Mouse (Mus musculus) embryonic facial prominence, embryonic 13.5 days (tissue): ENCODE measurements around the gene Itgb2l. TPM values are rescaled to one million over a fixed set of nuclear protein-coding genes. Genes with fewer than 3 reads are reported as not detected.
"Not testable (repeated sequence)": the region's sequence is repeated elsewhere in the genome, so short reads cannot be mapped to it uniquely, and the experiment has no call there.

ENCODE experiments used
- ATAC-seq: fragments of 200-750 bp; cut with Nextera tagmentation; 2 replicates; pipeline ENCODE4 v1.8.0; 2017; ENCODE audit warnings: low read depth; ENCODE audit not compliant: insufficient number of reproducible peaks, insufficient read depth, low FRiP score, low TSS enrichment
- H3K27ac ChIP-seq: fragments of 300-500 bp; sonication (generic); 2 replicates; pipeline ENCODE4 v1.5.1; 2015; ENCODE audit warnings: moderate library complexity, mild to moderate bottlenecking, inconsistent platforms
- H3K27me3 ChIP-seq: fragments of 300-500 bp; sonication (generic); 2 replicates; pipeline ENCODE4 v1.6.1; 2015; ENCODE audit warnings: mild to moderate bottlenecking, inconsistent platforms
- H3K36me3 ChIP-seq: fragments of 300-500 bp; sonication (generic); 2 replicates; pipeline ENCODE4 v1.6.1; 2015; ENCODE audit warnings: mild to moderate bottlenecking, inconsistent platforms
- H3K4me1 ChIP-seq: fragments of 300-500 bp; sonication (generic); 2 replicates; pipeline ENCODE4 v1.6.1; 2015; ENCODE audit warnings: inconsistent platforms
- H3K4me2 ChIP-seq: fragments of 300-500 bp; sonication (generic); 2 replicates; pipeline ENCODE4 v1.6.1; 2015; ENCODE audit warnings: moderate library complexity, mild to moderate bottlenecking, inconsistent platforms
- H3K4me3 ChIP-seq: fragments of 300-500 bp; sonication (generic); 2 replicates; pipeline ENCODE4 v1.5.1; 2015; ENCODE audit warnings: mild to moderate bottlenecking, inconsistent platforms
- H3K9ac ChIP-seq: fragments of 300-500 bp; sonication (generic); 2 replicates; pipeline ENCODE4 v1.6.1; 2015; ENCODE audit warnings: mild to moderate bottlenecking, inconsistent platforms
- H3K9me3 ChIP-seq: fragments of 300-500 bp; sonication (generic); 2 replicates; pipeline ENCODE4 v1.6.1; 2016; ENCODE audit warnings: inconsistent platforms
- WGBS: fragments of 180-500 bp; shearing (Covaris S2); methylation state at CpG from one replicate; pipeline ENCODE4 v1.1.7; 2015; ENCODE audit warnings: mixed read lengths; 5-methylcytosine and 5-hydroxymethylcytosine counted together
- polyA plus RNA-seq: library from polyadenylated mRNA; unstranded; fragments of >200 nt; fragmentation: Nextera tagmentation; extraction: Ambion mirVana; gene quantifications from 2 replicates; pipeline ENCODE4 v1.2.1, GENCODE M21; 2015

Itgb2l gene
- polyA plus RNA-seq, 1 experiment from 2014 or later, result not detected

DNA sequence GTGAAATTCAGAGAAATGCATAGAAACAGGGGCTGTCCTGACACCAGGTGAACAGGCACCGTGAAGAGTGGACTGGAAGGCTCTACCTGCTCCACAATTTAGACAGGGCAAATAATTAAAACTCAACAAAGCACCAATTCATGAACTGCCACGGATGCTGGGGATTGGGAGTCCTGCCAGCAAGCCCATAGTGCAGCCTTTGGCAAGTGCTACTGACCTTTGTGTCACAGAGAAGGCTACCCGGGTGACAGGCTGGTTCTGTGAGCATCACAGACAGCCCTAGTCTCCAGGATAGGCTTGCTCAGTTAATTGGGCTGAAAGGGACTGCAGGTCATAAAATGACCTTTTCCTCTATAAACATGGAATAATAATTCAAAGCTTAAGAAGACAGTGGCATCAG lies 17.4 kb upstream of the Itgb2l start:
- no peak overlapping the region for H3K27ac ChIP-seq
- H3K4me2 ChIP-seq, result no peak overlapping the region
- ATAC-seq, result no peak
- no peaks in the 10 kb centered on the region for H3K4me1 ChIP-seq
- no peaks in the 10 kb centered on the region for H3K9me3 ChIP-seq
- H3K4me3 ChIP-seq, result no peak overlapping the region
- WGBS, result 48% methylated on average over 3 of the region's 3 CpGs
- H3K36me3 ChIP-seq, result no peaks in the 10 kb centered on the region
- H3K27me3 ChIP-seq, result peaks cover 8% of the 10 kb centered on the region; the same call in 1 of the 2 replicates
- no peak overlapping the region for H3K9ac ChIP-seq

DNA sequence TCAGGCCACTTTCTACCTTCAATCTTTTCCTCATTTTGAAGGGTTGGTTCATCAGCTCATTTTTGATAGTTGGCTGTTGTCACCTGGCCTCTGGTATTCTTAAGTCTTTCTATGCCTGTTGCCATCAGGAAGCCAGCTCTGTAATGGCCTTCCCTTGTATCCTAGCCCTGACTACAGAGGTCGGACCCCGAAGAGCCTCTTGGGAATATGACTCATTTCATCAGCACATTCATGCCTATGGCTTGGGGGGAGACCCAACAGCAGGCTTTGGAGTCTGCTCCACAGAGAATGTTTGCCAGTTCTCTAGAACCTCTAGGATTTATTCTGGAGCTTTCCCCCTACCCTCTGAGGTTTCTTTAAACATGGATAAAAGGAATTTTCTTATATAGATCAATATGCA lies 15.9 kb upstream of the Itgb2l start:
- no peak overlapping the region for H3K4me2 ChIP-seq

GRCm38 (mm10) chr16:96457612-96458011 lies 14.2 kb upstream of the Itgb2l start:
- H3K9me3 ChIP-seq, result no peaks in the 10 kb centered on the region
- H3K4me1 ChIP-seq, result 0 out of 2 replicates have a peak, but pooled peaks cover under 1% of the 10 kb centered on the region
- 82% methylated on average over 5 of the region's 5 CpGs for WGBS
- no peak overlapping the region for H3K9ac ChIP-seq
- H3K4me3 ChIP-seq, result no peak overlapping the region
- ATAC-seq, result no peak
- H3K4me2 ChIP-seq, result no peak overlapping the region
- no peak overlapping the region for H3K27ac ChIP-seq
- no peaks in the 10 kb centered on the region for H3K36me3 ChIP-seq
- no peaks in the 10 kb centered on the region; the same call in 1 of the 2 replicates for H3K27me3 ChIP-seq

More for the DNA sequence above, 15.9 kb upstream of the Itgb2l start:
- no peak overlapping the region for H3K9ac ChIP-seq
- no peaks in the 10 kb centered on the region for H3K4me1 ChIP-seq
- no peak overlapping the region for H3K4me3 ChIP-seq
- no peak overlapping the region for H3K27ac ChIP-seq
- H3K36me3 ChIP-seq, result no peaks in the 10 kb centered on the region
- 83% methylated on average over 2 of the region's 2 CpGs for WGBS
- ATAC-seq, result no peak
- H3K27me3 ChIP-seq, result no peaks in the 10 kb centered on the region; the same call in 1 of the 2 replicates
- H3K9me3 ChIP-seq, result no peaks in the 10 kb centered on the region

GRCm38 (mm10) chr16:96454086-96454485 lies 10.7 kb upstream of the Itgb2l start:
- Histone ChIP-seq H3K27me3 (no peaks in the 10 kb centered on the region), H3K4me3 (no peak overlapping the region), H3K27ac (no peak overlapping the region), H3K4me1 (0 out of 2 replicates have a peak, but pooled peaks cover 3% of the 10 kb centered on the region), H3K9ac (no peak overlapping the region), H3K36me3 (no peaks in the 10 kb centered on the region), H3K4me2 (no peak overlapping the region), H3K9me3 (no peaks in the 10 kb centered on the region)
- ATAC-seq, result no peak

DNA sequence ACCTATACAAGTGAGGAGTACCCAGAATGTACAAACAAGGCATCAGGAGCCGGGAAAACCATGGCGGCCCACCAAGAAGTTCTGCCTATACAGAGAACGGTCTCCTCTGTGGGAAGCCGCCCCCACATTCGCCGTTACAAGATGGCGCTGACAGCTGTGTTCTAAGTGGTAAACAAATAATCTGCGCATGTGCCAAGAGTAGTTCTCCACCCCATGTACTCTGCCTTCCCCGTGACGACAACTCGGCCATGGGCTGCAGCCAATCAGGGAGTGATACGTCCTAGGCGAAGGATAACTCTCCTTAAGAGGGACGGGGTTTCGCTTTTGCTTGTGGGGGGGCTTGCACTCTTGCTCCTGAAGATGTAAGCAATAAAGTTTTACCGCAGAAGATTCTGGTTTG lies 7.5 kb upstream of the Itgb2l start:
- H3K27me3 ChIP-seq, ATAC-seq, H3K36me3 ChIP-seq, H3K9ac ChIP-seq, H3K4me2 ChIP-seq, H3K27ac ChIP-seq, H3K4me1 ChIP-seq, H3K4me3 ChIP-seq, H3K9me3 ChIP-seq: not testable (repeated sequence)
- 97% methylated on average over 16 of the region's 16 CpGs for WGBS

- no peak overlapping the region for H3K4me2 ChIP-seq
- no peaks in the 10 kb centered on the region for H3K27me3 ChIP-seq
- H3K4me3 ChIP-seq, result no peak overlapping the region
- 85% methylated on average over 3 of the region's 3 CpGs for WGBS
- peaks cover 13% of the 10 kb centered on the region for H3K4me1 ChIP-seq
- H3K9ac ChIP-seq, result no peak overlapping the region
- no peaks in the 10 kb centered on the region for H3K36me3 ChIP-seq
- no peak for ATAC-seq
- no peaks in the 10 kb centered on the region for H3K9me3 ChIP-seq
- no peak overlapping the region for H3K27ac ChIP-seq
Measured at GRCm38 (mm10) chr16:96441826-96442225, 1.6 kb downstream of the Itgb2l start.

DNA sequence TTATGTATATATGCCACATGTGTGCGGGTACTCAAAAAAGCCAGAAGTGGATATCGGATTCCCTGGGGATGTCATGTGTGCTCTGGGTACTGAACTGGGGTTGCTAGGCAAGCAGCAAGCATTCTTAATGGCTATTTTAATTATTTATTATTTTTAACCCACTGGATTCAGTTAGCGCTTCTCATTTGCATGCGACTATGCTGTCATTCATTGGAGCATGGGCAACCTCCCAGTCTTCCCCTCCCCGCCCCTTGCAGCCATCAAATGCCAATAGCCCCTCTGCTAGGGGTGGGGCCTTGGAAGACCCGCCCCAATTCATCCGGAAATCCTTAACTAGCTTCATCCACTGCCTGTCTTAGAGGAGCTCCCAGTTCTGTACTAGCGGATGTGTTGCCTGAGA lies 2.5 kb downstream of the Itgb2l start:
- H3K9ac ChIP-seq, result no peak overlapping the region
- H3K27me3 ChIP-seq, result no peaks in the 10 kb centered on the region
- H3K4me1 ChIP-seq, result peaks cover 13% of the 10 kb centered on the region
- no peak overlapping the region for H3K4me2 ChIP-seq
- no peak for ATAC-seq
- 83% methylated on average over 8 of the region's 8 CpGs for WGBS
- no peak overlapping the region for H3K27ac ChIP-seq
- no peaks in the 10 kb centered on the region for H3K9me3 ChIP-seq
- no peak overlapping the region for H3K4me3 ChIP-seq
- no peaks in the 10 kb centered on the region for H3K36me3 ChIP-seq

DNA sequence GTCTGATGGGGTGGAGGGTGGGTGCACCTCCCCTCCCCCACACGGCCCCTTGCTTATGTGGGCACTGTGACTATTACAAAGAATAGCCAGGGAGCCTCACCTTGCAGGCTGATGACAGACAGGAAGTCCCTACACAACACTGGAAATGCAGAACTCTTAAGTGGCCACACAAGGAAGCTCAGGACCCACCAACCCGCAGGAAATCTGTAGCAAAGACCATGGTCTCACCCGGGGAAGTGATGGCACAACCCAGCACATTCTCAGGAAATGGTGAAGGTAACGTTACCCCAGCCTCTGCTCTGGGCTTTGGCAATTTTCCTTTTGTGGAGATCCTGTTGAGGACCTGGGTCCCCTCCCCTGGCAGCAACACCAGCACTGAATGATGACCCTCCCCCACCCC lies 3.7 kb downstream of the Itgb2l start:
- Histone ChIP-seq H3K4me3 (no peak overlapping the region), H3K9me3 (no peaks in the 10 kb centered on the region), H3K4me2 (no peak overlapping the region), H3K9ac (no peak overlapping the region), H3K27ac (no peak overlapping the region), H3K4me1 (peaks cover 13% of the 10 kb centered on the region), H3K36me3 (no peaks in the 10 kb centered on the region), H3K27me3 (no peaks in the 10 kb centered on the region)
- ATAC-seq, result no peak
- 67% methylated on average over 4 of the region's 4 CpGs for WGBS

DNA sequence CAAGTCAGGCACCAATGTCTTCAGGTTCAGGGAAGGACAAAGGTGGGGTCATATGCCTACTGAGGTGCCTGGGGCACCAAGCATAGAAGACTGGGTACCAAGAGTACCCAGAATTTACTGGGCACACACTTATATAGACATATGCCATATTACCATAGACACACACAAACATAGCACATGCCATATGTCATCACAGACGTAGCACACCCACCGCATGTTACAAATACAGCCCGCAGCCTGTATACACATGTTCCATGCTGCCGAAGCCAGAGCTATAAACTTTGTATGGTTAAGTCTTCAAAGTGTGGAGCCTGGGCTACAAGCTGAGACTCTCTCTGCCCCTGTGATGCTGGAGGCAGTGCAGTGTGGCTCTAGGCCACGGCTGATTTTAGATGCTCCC lies 4.5 kb downstream of the Itgb2l start:
- no peak overlapping the region for H3K9ac ChIP-seq
- peaks cover 13% of the 10 kb centered on the region for H3K4me1 ChIP-seq
- no peak overlapping the region for H3K4me2 ChIP-seq
- no peaks in the 10 kb centered on the region for H3K27me3 ChIP-seq
- no peak overlapping the region for H3K27ac ChIP-seq
- H3K9me3 ChIP-seq, result no peaks in the 10 kb centered on the region
- no peak for ATAC-seq
- H3K36me3 ChIP-seq, result no peaks in the 10 kb centered on the region
- WGBS, result 90% methylated on average over 5 of the region's 5 CpGs
- no peak overlapping the region for H3K4me3 ChIP-seq

DNA sequence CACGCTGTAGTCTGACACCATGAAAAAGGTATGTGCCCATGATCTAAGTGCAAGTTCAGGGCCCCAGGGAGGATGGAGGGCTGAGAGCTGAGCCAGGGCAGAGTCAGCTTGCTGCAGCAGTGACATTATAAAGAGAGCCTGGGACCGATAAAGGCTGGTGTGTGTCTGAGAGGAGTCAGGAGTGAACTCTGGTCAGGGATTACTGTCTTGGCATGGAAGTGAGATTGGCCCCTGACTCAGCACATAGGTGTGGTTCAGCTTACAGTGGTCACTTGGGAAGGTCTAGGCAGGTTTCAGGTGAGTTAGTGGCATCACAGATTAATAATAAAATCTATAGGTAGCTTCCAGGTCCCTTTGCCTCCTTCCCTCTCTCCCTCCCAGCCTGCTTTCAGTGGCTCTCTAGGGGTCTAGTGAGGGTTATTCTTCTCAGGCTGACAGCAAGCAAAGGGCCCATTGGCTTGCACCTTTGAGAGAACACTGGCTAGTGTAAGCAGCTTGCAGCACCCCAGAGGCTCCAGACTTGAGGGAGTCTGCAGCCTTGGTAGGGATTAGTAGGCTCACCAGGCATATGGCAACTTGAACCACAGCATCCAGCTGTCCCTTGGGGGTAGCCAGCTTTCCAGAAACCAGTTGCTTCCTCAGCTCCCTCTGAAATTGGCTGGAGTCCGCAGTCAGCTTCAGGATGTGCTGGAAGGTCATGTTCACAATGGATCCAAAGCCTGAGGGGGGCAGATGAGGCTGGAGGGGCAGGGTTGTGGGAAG lies 9.2 kb downstream of the Itgb2l start:
- ATAC-seq, result no peak
- no peak overlapping the region for H3K4me3 ChIP-seq
- H3K27me3 ChIP-seq, result no peaks in the 10 kb centered on the region
- no peak overlapping the region for H3K27ac ChIP-seq
- H3K9ac ChIP-seq, result no peak overlapping the region
- WGBS, result 77% methylated on average over 3 of the region's 3 CpGs
- peaks cover 7% of the 10 kb centered on the region for H3K4me1 ChIP-seq
- no peaks in the 10 kb centered on the region for H3K9me3 ChIP-seq
- H3K36me3 ChIP-seq, result no peaks in the 10 kb centered on the region
- no peak overlapping the region for H3K4me2 ChIP-seq

GRCm38 (mm10) chr16:96433266-96433665 lies 10.2 kb downstream of the Itgb2l start:
- WGBS, result 82% methylated on average over 10 of the region's 10 CpGs
- no peaks in the 10 kb centered on the region for H3K9me3 ChIP-seq
- no peak overlapping the region for H3K4me2 ChIP-seq
- H3K9ac ChIP-seq, result no peak overlapping the region
- H3K36me3 ChIP-seq, result no peaks in the 10 kb centered on the region
- no peak overlapping the region for H3K27ac ChIP-seq
- H3K27me3 ChIP-seq, result no peaks in the 10 kb centered on the region
- no peak overlapping the region for H3K4me3 ChIP-seq
- H3K4me1 ChIP-seq, result peaks cover 7% of the 10 kb centered on the region
- ATAC-seq, result no peak

DNA sequence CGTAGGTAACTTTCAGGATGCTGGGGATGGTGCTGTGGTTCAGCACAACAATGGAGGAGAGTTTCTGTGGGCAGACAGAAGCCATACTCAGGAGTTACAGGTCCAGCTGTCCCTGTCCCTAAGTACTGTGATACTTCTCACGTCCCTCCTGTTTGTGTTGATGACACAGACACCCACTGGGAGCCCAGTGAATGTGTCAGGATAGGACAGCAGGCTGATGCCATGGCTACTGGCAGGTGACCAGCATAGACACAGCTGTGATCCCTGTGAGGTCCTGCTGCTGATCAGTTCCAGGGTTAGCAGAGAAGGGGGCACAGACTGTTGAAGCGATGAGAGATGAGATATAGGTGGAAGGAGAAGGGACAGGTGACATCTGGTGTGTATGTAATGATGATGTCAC lies 14.4 kb downstream of the Itgb2l start:
- Histone ChIP-seq H3K9ac (no peak overlapping the region), H3K4me3 (no peak overlapping the region), H3K9me3 (no peaks in the 10 kb centered on the region), H3K36me3 (no peaks in the 10 kb centered on the region), H3K4me1 (no peaks in the 10 kb centered on the region), H3K27me3 (no peaks in the 10 kb centered on the region), H3K4me2 (no peak overlapping the region), H3K27ac (no peak overlapping the region)
- no peak for ATAC-seq
- 68% methylated on average over 3 of the region's 3 CpGs for WGBS
